Mouse (Mus musculus): ENCODE results near the gene Kcnk2. TPM values are rescaled to one million over a fixed set of nuclear protein-coding genes. Genes with fewer than 3 reads are reported as not detected.

Gene Kcnk2
- total RNA-seq, 2 experiments from 2014 or later, result 1.6 to 2.1 TPM

GRCm38 (mm10) chr1:189227479-189227878 lies 174.6 kb downstream of the Kcnk2 start:
- DNase-seq (ENCODE audit: low spot score), result no peak

GRCm38 (mm10) chr1:189219051-189219450 lies 183.0 kb downstream of the Kcnk2 start:
- DNase-seq (ENCODE audit: low spot score), result no peak
- intact Hi-C loops (cut with DNase I), result no loop called here

More at GRCm38 (mm10) chr1:189227479-189227878, 174.6 kb downstream of the Kcnk2 start:
- intact Hi-C loops (cut with DNase I), result loop anchor here (5.0 kb wide), 1 partner anchor 200 kb away; no protein-coding TSS in a partner anchor

- DNase-seq (ENCODE audit: low spot score), result no peak
- intact Hi-C loops (cut with DNase I), result no loop called here
Measured at GRCm38 (mm10) chr1:189217751-189218564, 184.1 kb downstream of the Kcnk2 start.

- DNase-seq (ENCODE audit: low spot score), result no peak
- intact Hi-C loops (cut with DNase I), result no loop called here
Measured at GRCm38 (mm10) chr1:189215131-189215530, 186.9 kb downstream of the Kcnk2 start.

- DNase-seq (ENCODE audit: low spot score), result no peak
- intact Hi-C loops (cut with DNase I), result no loop called here
Measured at GRCm38 (mm10) chr1:189214477-189214876, 187.6 kb downstream of the Kcnk2 start.

- intact Hi-C loops (cut with DNase I), result no loop called here
- no peak for DNase-seq (ENCODE audit: low spot score)
Measured at GRCm38 (mm10) chr1:189209715-189210108, 192.4 kb downstream of the Kcnk2 start.

- intact Hi-C loops (cut with DNase I), result no loop called here
- DNase-seq (ENCODE audit: low spot score), result no peak
Measured at GRCm38 (mm10) chr1:189209029-189209714, 192.9 kb downstream of the Kcnk2 start.

GRCm38 (mm10) chr1:189208605-189209004 lies 193.5 kb downstream of the Kcnk2 start:
- intact Hi-C loops (cut with DNase I), result no loop called here
- no peak for DNase-seq (ENCODE audit: low spot score)

- DNase-seq (ENCODE audit: low spot score), result no peak
- intact Hi-C loops (cut with DNase I), result no loop called here
Measured at GRCm38 (mm10) chr1:189195758-189196157, 206.3 kb downstream of the Kcnk2 start.

GRCm38 (mm10) chr1:189187737-189188390 lies 214.2 kb downstream of the Kcnk2 start:
- intact Hi-C loops (cut with DNase I), result no loop called here
- no peak for DNase-seq (ENCODE audit: low spot score)

GRCm38 (mm10) chr1:189185206-189185750 lies 216.8 kb downstream of the Kcnk2 start:
- no peak for DNase-seq (ENCODE audit: low spot score)
- intact Hi-C loops (cut with DNase I), result no loop called here

- DNase-seq (ENCODE audit: low spot score), result no peak
- intact Hi-C loops (cut with DNase I), result no loop called here
Measured at GRCm38 (mm10) chr1:189177746-189178145, 224.3 kb downstream of the Kcnk2 start.

- intact Hi-C loops (cut with DNase I), result loop anchor here (5.0 kb wide), 1 partner anchor 106 kb away; no protein-coding TSS in a partner anchor
- no peak for DNase-seq (ENCODE audit: low spot score)
Measured at GRCm38 (mm10) chr1:189173479-189173878, 228.6 kb downstream of the Kcnk2 start.

GRCm38 (mm10) chr1:189171138-189171537 lies 230.9 kb downstream of the Kcnk2 start:
- DNase-seq (ENCODE audit: low spot score), result no peak
- intact Hi-C loops (cut with DNase I), result loop anchor here (5.0 kb wide), 1 partner anchor 104 kb away; no protein-coding TSS in a partner anchor

GRCm38 (mm10) chr1:189165756-189166155 lies 236.3 kb downstream of the Kcnk2 start:
- no peak for DNase-seq (ENCODE audit: low spot score)
- intact Hi-C loops (cut with DNase I), result loop anchor here (10.0 kb wide), 1 partner anchor 121 kb away; no protein-coding TSS in a partner anchor

- no peak for DNase-seq (ENCODE audit: low spot score)
- intact Hi-C loops (cut with DNase I), result loop anchor here (10.0 kb wide), 1 partner anchor 120 kb away; no protein-coding TSS in a partner anchor
Measured at GRCm38 (mm10) chr1:189165141-189165540, 236.9 kb downstream of the Kcnk2 start.

GRCm38 (mm10) chr1:189164721-189165120 lies 237.4 kb downstream of the Kcnk2 start:
- intact Hi-C loops (cut with DNase I), result loop anchor here (10.0 kb wide), 1 partner anchor 120 kb away; no protein-coding TSS in a partner anchor
- DNase-seq (ENCODE audit: low spot score), result no peak

- DNase-seq (ENCODE audit: low spot score), result no peak
- intact Hi-C loops (cut with DNase I), result loop anchor here (10.0 kb wide), 1 partner anchor 119 kb away; no protein-coding TSS in a partner anchor
Measured at GRCm38 (mm10) chr1:189164241-189164640, 237.8 kb downstream of the Kcnk2 start.

Data from heart, postnatal 25 days (tissue).